13 mouse cellular contexts compared by ENCODE assay signal in genomic region chr13:28556385-28556938, GRCm38 (mm10).
DNase-seq lines count a peak whose midpoint lies in the region; ATAC-seq lines count a peak whose summit lies in the region.
"Had no signal": no experiment of that assay in that cellular context is flagged by ENCODE, and none has a peak within 500 bp of the region (broad histone marks: within the 10 kb centered on the region; RNA-seq: fewer than 3 reads in every experiment).

No protein-coding gene starts in this region.

- no peak overlapping the region for H3K4me3 ChIP-seq in embryonic facial prominence, embryonic 15.5 days (replicated peaks)
- no peak overlapping the region for H3K4me3 ChIP-seq in liver, embryonic 11.5 days (ENCODE audit: low read depth, low read length)
- H3K4me3 ChIP-seq: erythroblast, embryonic 14.5 days; heart, embryonic 10.5 days; hindbrain, embryonic 12.5 days had no signal

- DNase-seq in CD4-positive, CD25-positive, alpha-beta regulatory T cell, adult 2 months (ENCODE audit: low read depth, low spot score) = peak; percentile 33
- no peak for DNase-seq in liver, embryonic 11.5 days (ENCODE audit: low spot score)
- peak; percentile 32 for DNase-seq in thymus, postnatal 0 days (ENCODE audit: low spot score)
- no peak for DNase-seq in ovary, adult 18-20 months (ENCODE audit: low spot score)
- no peak for DNase-seq in urinary bladder, postnatal 10 days (ENCODE audit: low spot score)
- no peak for DNase-seq in cerebellum, adult 9-10 months
- DNase-seq: lung, postnatal 36 days had no signal

- H3K27me3 ChIP-seq in embryonic facial prominence, embryonic 15.5 days = no peaks in the 10 kb centered on the region
- H3K27me3 ChIP-seq in liver, embryonic 11.5 days (replicated peaks; ENCODE audit: control insufficient read depth, insufficient read depth, low read length) = no peaks in the 10 kb centered on the region
- H3K27me3 ChIP-seq: hindbrain, embryonic 12.5 days had no signal

- ATAC-seq in CD4-positive, CD25-positive, alpha-beta regulatory T cell, adult 4 months = no peak
- no peak for ATAC-seq in embryonic facial prominence, embryonic 15.5 days (ENCODE audit: insufficient number of reproducible peaks, low FRiP score, low TSS enrichment, low read depth)
- peak; percentile 93 for ATAC-seq in liver, embryonic 11.5 days (replicated peaks; ENCODE audit: low FRiP score)

- H3K9ac ChIP-seq in embryonic facial prominence, embryonic 15.5 days = no peak overlapping the region
- no peak overlapping the region for H3K9ac ChIP-seq in liver, embryonic 11.5 days (ENCODE audit: low read depth, low read length)
- H3K9ac ChIP-seq: hindbrain, embryonic 12.5 days had no signal

- H3K9me3 ChIP-seq in embryonic facial prominence, embryonic 15.5 days (replicated peaks) = no peaks in the 10 kb centered on the region
- no peaks in the 10 kb centered on the region for H3K9me3 ChIP-seq in liver, embryonic 11.5 days (ENCODE audit: control insufficient read depth, low read length)
- H3K9me3 ChIP-seq: heart, embryonic 10.5 days; hindbrain, embryonic 12.5 days had no signal

- H3K4me2 ChIP-seq in embryonic facial prominence, embryonic 15.5 days (replicated peaks) = no peak overlapping the region
- H3K4me2 ChIP-seq in liver, embryonic 11.5 days = peak overlapping the region; percentile 26
- H3K4me2 ChIP-seq: hindbrain, embryonic 12.5 days had no signal

- 22% methylated on average over 5 of the region's 5 CpGs for WGBS in embryonic facial prominence, embryonic 15.5 days
- WGBS in liver, embryonic 11.5 days = 43% methylated on average over 5 of the region's 5 CpGs

- H3K27ac ChIP-seq in embryonic facial prominence, embryonic 15.5 days (replicated peaks) = peak overlapping the region; percentile 25; the same call in 1 of the 2 replicates
- peak overlapping the region; percentile 8; the same call in 1 of the 2 replicates for H3K27ac ChIP-seq in liver, embryonic 11.5 days (ENCODE audit: low read depth, low read length)
- H3K27ac ChIP-seq: kidney, postnatal 0 days had no signal

- no peaks in the 10 kb centered on the region for H3K36me3 ChIP-seq in embryonic facial prominence, embryonic 15.5 days
- no peaks in the 10 kb centered on the region for H3K36me3 ChIP-seq in liver, embryonic 11.5 days (ENCODE audit: control insufficient read depth, insufficient read depth, low read length)
- H3K36me3 ChIP-seq: heart, embryonic 10.5 days; hindbrain, embryonic 12.5 days had no signal

- peaks cover 44% of the 10 kb centered on the region for H3K4me1 ChIP-seq in embryonic facial prominence, embryonic 15.5 days
- H3K4me1 ChIP-seq in liver, embryonic 11.5 days (replicated peaks; ENCODE audit: control insufficient read depth, insufficient read depth, low read length) = 0 out of 2 replicates have a peak, but pooled peaks cover 10% of the 10 kb centered on the region

Comparison
In these comparisons a context has a peak if more than half of its experiments do, and no peak if none do; other contexts are left out.
1. DNase-seq: peak in CD4-positive, CD25-positive, alpha-beta regulatory T cell, adult 2 months (single experiment) and thymus, postnatal 0 days (single experiment); none in liver, embryonic 11.5 days (single experiment), ovary, adult 18-20 months (single experiment), urinary bladder, postnatal 10 days (single experiment) and cerebellum, adult 9-10 months (single experiment).